Mouse (Mus musculus) embryo, embryonic 11.5 days (tissue): ENCODE measurements around the gene Reg3g.
"Not testable (repeated sequence)": the region's sequence is repeated elsewhere in the genome, so short reads cannot be mapped to it uniquely, and the experiment has no call there.

Experiments
- DNase-seq: peaks from one replicate; pipeline ENCODE4 v3.0.0-alpha.2; 2012; ENCODE audit warnings: low read depth, low spot score

The Reg3g gene

GRCm38 (mm10) chr6:78468772-78469171 is at the start of gene Reg3g:
Gene Reg3g (minus strand): TSS chr6:78468872.
- DNase-seq, result no peak

- peak; percentile 2 for DNase-seq
These were observed 47.2 kb upstream of the Reg3g start for GRCm38 (mm10) chr6:78515777-78516446.

- DNase-seq, result peak; percentile 53
These were observed 44.2 kb upstream of the Reg3g start for GRCm38 (mm10) chr6:78512833-78513232.

- no peak for DNase-seq
These were observed 41.7 kb upstream of the Reg3g start for GRCm38 (mm10) chr6:78510173-78510900.

- DNase-seq, result no peak
These were observed 37.1 kb upstream of the Reg3g start for GRCm38 (mm10) chr6:78505745-78506144.

- DNase-seq, result no peak
These were observed 26.0 kb upstream of the Reg3g start for GRCm38 (mm10) chr6:78494633-78495032.

- no peak for DNase-seq
These were observed 615 bp upstream of the Reg3g start for GRCm38 (mm10) chr6:78469287-78469686.

GRCm38 (mm10) chr6:78463266-78463665 is 5.4 kb downstream of the Reg3g start:
- DNase-seq, result no peak

GRCm38 (mm10) chr6:78462360-78462759 is 6.3 kb downstream of the Reg3g start:
- no peak for DNase-seq

- no peak for DNase-seq
These were observed 8.4 kb downstream of the Reg3g start for GRCm38 (mm10) chr6:78460191-78460825.

GRCm38 (mm10) chr6:78452804-78453203 is 15.9 kb downstream of the Reg3g start:
- DNase-seq, result no peak

GRCm38 (mm10) chr6:78448409-78448808 is 20.3 kb downstream of the Reg3g start:
- DNase-seq, result no peak

GRCm38 (mm10) chr6:78447202-78447601 is 21.5 kb downstream of the Reg3g start:
- no peak for DNase-seq

GRCm38 (mm10) chr6:78425497-78425896 is 43.2 kb downstream of the Reg3g start:
- no peak for DNase-seq

- not testable (repeated sequence) for DNase-seq
These were observed 46.3 kb downstream of the Reg3g start, which contains the start of gene Reg1 for GRCm38 (mm10) chr6:78422411-78422810. Gene Reg1 (plus strand): TSS chr6:78422711.
